Mouse (Mus musculus) erythroid progenitor cell, adult 5-6 weeks (primary cell): ENCODE measurements around the gene Plagl1. TPM values are rescaled to one million over a fixed set of nuclear protein-coding genes. Genes with fewer than 3 reads are reported as not detected.

Source experiments
- ATAC-seq: replicated peaks from 2 replicates; pipeline ENCODE4 v1.8.0; 2016; ENCODE audit warnings: moderate number of reproducible peaks, mild to moderate bottlenecking, moderate TSS enrichment, inconsistent platforms; ENCODE audit not compliant: poor library complexity, low FRiP score, severe bottlenecking
- total RNA-seq, 2 experiments: library from RNA; stranded (forward) in 1 of 2; stranded (reverse) in 1 of 2; fragments of 150-400 nt in 1 of 2; fragments of 186-747, 209-891 nt in 1 of 2; gene quantifications; 2 replicates each; pipeline versions ENCODE4 v1.2.3 to v1.2.4; 2015 to 2017; ENCODE audit warnings: low replicate concordance in 2 of 2

Gene Plagl1
- total RNA-seq, 2 experiments from 2014 or later = not detected

DNA sequence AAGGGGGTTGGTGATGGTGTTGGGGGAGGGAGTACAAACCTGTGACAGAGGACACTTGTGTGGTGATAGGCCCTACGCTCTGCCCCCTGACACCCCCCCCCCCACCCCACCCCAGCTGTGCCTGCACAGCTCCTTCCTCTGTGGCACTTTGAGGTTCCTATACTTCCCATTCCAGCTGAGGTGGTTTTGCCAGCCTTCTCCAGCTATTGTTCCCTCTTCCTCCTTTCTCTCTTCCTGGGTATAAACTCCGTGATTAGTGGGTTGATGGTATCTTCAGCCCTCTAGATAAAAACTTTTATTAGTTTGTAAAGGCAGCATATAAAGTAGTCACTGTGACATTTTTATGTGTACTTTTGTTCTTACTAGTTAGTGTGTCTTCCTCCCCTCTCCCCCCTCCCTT lies 59.0 kb downstream of the Plagl1 start:
- no peak for ATAC-seq

GRCm38 (mm10) chr10:13125811-13126210 lies 65.5 kb downstream of the Plagl1 start:
- ATAC-seq = no peak

GRCm38 (mm10) chr10:13127335-13127734 lies 67.0 kb downstream of the Plagl1 start:
- ATAC-seq = no peak

GRCm38 (mm10) chr10:13127946-13128345 lies 67.6 kb downstream of the Plagl1 start:
- ATAC-seq = no peak

- ATAC-seq = no peak
Measured at GRCm38 (mm10) chr10:13133850-13134249, 73.5 kb downstream of the Plagl1 start.

DNA sequence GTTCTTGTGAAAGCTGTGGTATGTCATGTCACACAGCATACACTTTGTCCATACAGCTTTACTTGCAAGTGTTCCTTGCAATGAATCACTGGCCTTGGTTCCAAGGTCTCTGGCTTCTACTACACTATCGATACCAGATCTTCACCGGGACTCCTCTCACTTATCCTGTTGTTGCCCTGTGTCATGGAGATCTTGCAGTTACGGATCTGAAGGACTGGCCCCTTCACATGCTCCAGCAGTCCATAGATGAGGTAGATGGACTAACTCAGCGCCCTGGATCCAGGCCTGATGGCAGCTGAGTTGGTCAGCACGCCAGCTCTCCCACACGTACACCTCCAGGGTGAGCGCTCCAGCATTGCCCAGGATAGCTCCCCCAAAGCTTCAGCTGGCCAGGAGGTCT lies 75.0 kb downstream of the Plagl1 start:
- no peak for ATAC-seq

DNA sequence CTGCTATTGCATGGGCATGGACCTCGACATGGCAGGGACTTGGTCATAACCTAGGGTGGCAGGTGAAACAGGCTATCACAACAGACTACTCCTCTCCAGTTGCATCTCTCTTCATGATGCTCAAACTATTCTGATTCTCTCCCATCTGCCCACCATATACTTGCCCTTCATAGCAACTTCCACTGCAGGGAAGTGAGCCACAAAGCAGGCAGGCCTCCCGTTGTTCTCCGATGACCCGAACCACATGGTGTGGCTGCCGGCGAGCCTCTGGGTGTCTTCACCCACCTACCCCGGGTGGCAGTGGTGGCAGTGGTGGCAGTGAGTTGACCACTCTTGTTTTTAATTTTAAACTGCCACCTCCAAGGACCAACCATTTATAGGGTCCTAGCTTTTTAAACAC lies 75.4 kb downstream of the Plagl1 start:
- no peak for ATAC-seq

DNA sequence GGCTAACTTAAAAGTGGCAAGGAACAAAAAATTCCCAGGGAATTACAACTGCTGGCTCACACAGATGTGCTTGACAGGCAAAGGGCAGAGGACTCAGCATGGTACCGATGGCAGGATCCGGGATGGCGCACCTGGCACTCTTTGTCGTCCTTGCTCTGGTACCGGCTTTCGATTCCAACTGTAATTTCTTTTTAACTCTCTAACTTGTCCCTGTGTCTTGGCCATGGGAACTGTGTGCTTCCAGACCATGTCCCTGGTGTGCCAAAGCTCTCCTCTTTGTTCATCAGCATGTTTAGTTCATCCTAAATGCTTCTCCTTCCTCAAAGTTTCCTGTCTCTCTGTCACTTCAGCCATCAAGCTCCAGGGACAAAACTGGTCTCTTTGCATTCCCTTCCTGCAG lies 77.6 kb downstream of the Plagl1 start:
- no peak for ATAC-seq

DNA sequence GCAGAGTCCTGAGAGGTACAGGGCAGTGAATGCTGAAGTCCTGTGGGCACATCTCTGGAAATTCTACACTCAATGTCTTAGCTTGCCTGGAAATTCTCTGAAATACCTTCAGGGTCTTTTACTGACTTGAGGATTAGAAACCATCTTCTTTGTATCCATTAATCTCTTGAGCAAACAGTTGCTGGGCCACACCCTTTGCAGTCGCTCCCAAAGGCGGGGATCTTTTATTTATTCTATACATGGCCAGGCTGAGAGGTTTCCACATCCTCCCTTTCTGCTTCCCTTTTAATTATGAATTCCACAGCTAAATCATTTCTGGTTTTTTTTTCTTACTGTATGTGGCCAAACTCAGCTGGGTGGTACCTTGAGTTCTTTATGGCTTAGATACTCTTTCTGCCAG lies 80.1 kb downstream of the Plagl1 start:
- ATAC-seq = no peak

- ATAC-seq = no peak
Measured at GRCm38 (mm10) chr10:13150435-13150834, 90.1 kb downstream of the Plagl1 start.

- no peak for ATAC-seq
Measured at GRCm38 (mm10) chr10:13151353-13151752, 91.0 kb downstream of the Plagl1 start.

- ATAC-seq = no peak
Measured at GRCm38 (mm10) chr10:13152811-13153364, 92.6 kb downstream of the Plagl1 start.

- ATAC-seq = no peak
Measured at GRCm38 (mm10) chr10:13155377-13155776, 95.1 kb downstream of the Plagl1 start.

GRCm38 (mm10) chr10:13160913-13161312 lies 100.6 kb downstream of the Plagl1 start:
- no peak for ATAC-seq

- no peak for ATAC-seq
Measured at GRCm38 (mm10) chr10:13162031-13162430, 101.7 kb downstream of the Plagl1 start.

DNA sequence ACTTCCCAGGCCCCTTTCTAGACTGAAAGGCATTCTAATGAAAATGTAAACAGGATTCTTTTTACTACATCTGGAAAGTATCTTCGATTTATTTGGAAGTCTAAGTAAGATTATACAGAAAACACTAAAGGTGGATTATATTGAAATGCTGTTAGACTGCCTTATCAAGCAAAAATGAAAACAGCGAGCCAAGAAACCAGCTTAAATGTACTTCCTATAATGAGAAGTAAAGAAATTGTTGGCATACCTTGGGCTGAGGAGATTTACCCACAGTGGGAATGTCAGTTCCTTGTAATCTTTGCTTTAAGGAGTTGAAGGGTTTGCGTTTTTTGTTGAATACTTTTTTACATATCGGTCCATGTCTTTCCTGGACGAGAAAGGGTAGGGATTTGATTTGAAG lies 108.2 kb downstream of the Plagl1 start:
- ATAC-seq = no peak

DNA sequence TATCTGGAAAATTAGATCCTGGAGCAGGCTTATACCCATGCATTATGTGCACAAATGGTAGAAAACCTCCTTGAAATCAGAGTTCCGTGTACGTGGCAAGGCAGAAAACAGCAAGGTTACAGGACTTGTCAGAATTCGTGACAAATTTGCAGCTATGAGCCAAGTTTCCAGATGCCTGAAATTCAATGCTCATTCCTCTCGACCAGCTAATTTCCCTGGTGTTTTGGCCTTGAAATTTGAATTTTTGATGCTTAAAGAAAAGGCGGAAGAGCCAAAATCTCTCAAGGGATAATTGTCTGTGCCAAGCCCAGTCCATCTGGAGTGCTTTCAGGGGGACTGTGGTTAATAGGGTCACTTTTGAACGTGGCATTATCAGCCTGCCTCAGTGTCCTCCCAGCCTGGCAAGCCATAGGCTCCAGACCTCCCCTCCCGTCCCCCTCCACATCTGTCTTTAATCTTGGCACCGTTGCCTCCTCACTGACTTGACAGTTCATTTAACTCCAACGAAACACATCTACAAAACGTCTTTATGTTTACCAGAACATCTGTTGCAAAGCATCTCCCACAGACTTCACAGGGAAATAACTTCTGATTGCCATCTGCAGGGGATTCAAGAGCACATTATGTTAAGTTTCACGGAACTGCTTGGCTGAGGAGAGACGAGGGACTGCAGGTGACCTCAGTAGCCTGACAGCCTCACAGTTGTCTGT lies 110.6 kb downstream of the Plagl1 start:
- ATAC-seq = no peak

GRCm38 (mm10) chr10:13171461-13171860 lies 111.2 kb downstream of the Plagl1 start:
- no peak for ATAC-seq

GRCm38 (mm10) chr10:13172798-13173221 lies 112.5 kb downstream of the Plagl1 start:
- no peak for ATAC-seq

- no peak for ATAC-seq
Measured at GRCm38 (mm10) chr10:13175866-13176265, 115.6 kb downstream of the Plagl1 start.

DNA sequence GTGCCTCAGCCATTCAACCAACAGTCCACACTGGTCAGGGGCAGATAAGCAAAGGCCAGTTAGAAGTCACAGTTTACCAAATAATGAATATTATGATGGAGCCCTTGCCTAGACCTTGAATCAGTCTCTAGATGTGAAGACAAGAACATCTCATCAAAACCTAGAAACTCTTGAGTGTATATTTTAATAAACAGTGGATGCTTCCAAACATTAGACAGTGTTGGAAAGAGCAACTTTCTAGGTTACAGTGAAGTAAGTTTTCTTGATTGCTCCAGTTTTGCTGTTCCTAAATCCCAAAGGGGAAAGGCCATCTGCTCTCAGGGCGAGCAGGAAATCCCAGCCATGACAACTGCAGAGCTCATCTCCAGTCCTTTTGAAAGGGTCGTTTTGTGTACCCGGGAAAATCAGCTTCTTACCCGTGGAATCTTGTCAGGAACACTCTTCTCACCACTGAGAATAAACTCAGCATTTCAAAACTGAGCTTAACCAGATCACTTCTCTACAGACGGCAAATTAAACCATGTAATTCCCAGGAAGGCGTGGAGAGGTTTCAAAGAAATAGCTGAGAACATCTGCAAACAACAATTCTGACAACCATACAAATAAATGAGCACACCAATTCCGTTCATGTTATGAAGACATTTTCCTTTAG lies 117.8 kb downstream of the Plagl1 start, which contains the start of gene Zc2hc1b:
Gene Zc2hc1b (minus strand): TSS at position 51 of the 652 bp plus-strand sequence.
- ATAC-seq = no peak
